Mouse (Mus musculus) adipocyte (in vitro differentiated cells): ENCODE data around the gene Ybx1.

Experiments
- DNase-seq: peaks from one replicate; pipeline ENCODE4 v3.0.0-alpha.2; 2016; ENCODE audit warnings: low spot score

Gene Ybx1

DNA sequence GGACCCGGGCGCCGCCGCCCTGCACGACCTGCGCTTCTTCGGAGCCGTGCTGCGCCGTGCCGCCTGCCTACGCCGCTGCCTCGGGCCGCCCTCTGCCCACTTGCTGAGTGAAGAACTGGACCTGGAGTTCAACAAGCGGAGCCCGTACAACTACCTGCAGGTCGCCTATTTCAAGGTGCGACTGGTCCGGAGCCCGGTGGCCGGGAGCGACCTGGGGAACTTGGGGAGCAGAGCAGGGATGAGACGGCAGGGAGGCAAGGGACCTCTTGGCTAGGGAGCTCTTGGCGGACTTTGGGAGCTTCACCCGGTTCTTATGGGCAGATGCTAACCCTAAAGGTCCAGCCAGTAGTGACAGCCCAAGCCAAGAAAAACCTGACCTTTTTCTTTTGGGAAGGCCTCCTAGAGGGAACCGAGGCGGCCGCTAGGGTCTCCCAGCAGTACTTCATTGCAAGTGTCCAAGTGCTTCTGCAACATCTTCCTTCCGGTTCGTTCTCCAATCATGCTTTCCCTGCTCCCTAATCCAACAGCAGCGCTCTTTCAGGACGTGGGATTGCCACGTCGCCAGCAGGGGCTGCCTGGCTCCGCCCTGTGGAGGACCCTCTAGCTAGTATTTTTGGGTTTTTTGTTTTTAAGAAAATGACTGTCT, 61.0 kb downstream of the Ybx1 start:
- DNase-seq, result peak; percentile 71

DNA sequence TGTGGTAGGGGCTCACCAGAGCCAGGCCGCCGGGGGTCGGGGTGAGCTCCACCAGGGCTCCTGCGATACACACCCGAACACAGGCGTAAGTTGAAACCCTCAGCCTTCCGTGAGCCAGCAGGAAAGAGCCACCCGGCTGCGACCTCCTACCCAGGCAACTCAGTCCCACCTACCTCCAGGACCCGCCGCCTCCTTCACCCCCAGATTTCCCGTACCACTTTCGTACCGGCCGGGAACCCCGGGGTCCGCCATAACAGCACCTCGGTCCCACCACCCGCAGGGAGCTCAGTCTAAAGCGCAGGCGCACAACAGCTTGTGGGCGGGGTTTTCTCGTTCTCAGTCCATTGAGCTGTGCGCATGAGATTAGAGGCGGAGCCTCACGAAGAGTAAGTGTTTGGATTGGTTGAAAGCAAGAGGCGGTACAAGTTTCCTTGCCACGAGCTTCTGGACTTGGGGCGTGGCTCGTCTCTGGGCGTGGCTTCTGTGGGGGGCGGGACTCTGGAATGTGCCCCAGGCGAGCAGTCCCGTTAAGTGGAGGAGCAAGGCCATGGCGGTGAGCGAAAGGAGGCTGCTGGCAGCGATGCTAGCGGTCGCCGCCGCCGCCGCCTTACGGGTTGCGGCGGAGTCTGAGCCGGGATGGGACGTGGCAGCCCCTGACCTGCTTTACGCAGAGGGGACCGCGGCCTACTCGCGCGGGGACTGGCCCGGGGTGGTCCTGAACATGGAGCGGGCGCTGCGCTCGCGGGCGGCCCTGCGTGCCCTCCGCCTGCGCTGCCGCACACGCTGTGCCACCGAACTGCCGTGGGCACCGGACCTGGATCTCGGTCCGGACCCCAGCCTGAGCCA, 61.8 kb downstream of the Ybx1 start, which contains the start of the genes AU022252 and P3h1:
AU022252 (minus strand) TSS at position 303 of the 846 bp plus-strand sequence.
P3h1 (plus strand) TSS at position 506 of the 846 bp plus-strand sequence.
- peak; percentile 99 for DNase-seq
